Mouse (Mus musculus) B cell, adult 62 days (primary cell): Measurements from ENCODE around the gene Crebrf. TPM values are rescaled to one million over a fixed set of nuclear protein-coding genes. Genes with fewer than 3 reads are reported as not detected.

Experiments
- total RNA-seq: library from RNA; stranded (reverse); gene quantifications from 4 replicates; pipeline ENCODE4 v1.2.4, GENCODE M21; 2023

Crebrf gene
- 129 to 152 TPM (median 139 TPM) in 4 replicates for total RNA-seq

DNA sequence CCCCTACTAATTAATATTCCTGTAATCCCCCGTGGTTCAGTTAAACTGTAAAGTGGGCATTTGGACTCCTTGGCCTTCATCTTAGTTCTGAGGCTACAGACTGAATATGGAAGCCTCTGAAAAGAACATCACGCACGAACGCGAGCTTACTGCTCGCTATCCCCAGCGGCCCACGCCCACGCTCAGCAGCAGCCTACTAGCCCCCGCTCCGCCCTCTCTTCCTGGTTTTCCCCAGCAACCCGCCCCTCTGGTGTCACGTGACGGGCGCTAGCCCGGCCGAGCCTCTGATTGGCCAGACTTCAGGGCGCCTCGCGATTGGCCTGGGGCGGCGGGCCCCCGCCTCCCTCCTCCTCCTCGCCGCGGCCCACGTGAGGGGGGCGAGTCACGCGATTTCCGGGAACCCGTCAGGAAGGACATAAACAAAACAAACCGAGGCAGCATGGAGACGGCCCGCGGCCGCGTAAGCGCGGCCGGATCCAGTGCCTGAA lies at the start of gene Crebrf:
TSS of gene Crebrf (plus strand) at position 380 of the 488 bp plus-strand sequence.

DNA sequence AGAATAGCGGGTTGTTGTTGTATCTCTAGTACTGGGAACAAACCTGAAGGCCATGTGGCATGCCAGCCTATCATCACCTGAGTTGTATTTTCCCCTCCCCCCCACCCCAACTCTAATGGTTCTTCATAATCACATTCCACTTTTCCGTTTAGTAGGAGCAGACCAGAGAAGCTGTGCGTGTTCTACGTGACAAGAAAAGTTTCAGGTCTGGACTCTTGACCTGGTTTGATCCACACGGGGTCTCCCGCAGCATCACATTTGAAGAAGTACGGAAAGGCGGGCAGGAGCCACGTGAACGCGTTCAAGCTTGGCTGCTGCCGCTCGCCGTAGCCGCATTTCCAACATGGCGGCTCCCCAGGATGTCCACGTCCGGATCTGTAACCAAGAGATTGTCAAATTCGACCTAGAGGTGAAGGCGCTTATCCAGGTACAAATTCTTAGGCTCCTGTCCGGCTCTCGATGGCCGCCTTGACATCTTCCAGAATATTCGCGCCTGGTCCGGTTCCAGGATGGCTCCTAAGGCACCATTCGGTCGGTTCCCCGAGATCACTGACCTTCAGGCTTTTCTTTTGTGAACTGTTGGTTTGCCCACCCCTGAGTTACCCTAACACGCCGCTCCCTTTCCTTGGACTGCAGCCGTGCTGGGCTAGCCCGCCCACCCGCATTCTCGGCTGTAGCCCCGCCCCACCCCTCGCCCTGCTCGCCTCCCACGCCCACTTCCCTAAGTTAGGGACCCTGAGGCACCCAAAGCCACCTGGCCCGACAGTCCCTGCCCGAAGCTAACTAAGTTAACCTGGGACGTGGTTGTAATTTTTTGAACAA lies 65.5 kb downstream of the Crebrf start, which contains the start of gene Bnip1:
TSS of gene Bnip1 (plus strand) at position 317 of the 822 bp plus-strand sequence.

Other genes starting within 250 kb of the Crebrf start
- 32.1 to 39.3 TPM (median 34.3 TPM) in 4 replicates for gene Ergic1, start 154.2 kb upstream of the Crebrf start, total RNA-seq
- gene Dusp1, start 153.5 kb upstream of the Crebrf start, total RNA-seq: 569 to 830 TPM (median 721 TPM) in 4 replicates
- gene Atp6v0e, start 52.4 kb upstream of the Crebrf start, total RNA-seq: 115 to 128 TPM (median 124 TPM) in 4 replicates
- 38.8 to 43.3 TPM (median 41.2 TPM) in 4 replicates for gene Bnip1, start 65.4 kb downstream of the Crebrf start, total RNA-seq
- gene Nkx2-5, start 129.4 kb downstream of the Crebrf start, total RNA-seq: not detected in 4 replicates
- 3.4 to 6.8 TPM (median 5.4 TPM) in 4 replicates for gene Kifc5b, start 201.4 kb downstream of the Crebrf start, total RNA-seq
- gene Phf1, start 217.4 kb downstream of the Crebrf start, total RNA-seq: 113 to 121 TPM (median 117 TPM) in 4 replicates
- gene Cuta, start 223.9 kb downstream of the Crebrf start, total RNA-seq: 60.4 to 83.0 TPM (median 76.6 TPM) in 4 replicates
- 2.5 to 4.4 TPM (median 3.3 TPM) in 4 replicates for gene Syngap1, start 225.6 kb downstream of the Crebrf start, total RNA-seq